Comparison of ENCODE assay signal across 7 mouse cellular contexts in genomic region chrX:107679203-107679602, GRCm38 (mm10). TPM values are rescaled to one million over a fixed set of nuclear protein-coding genes. Genes with fewer than 3 reads are reported as not detected.
DNase-seq lines count a peak whose midpoint lies in the region; ATAC-seq lines count a peak whose summit lies in the region.

No protein-coding gene starts in this region.

- H3K36me3 ChIP-seq in forebrain, embryonic 10.5 days (replicated peaks) = no peaks in the 10 kb centered on the region

- WGBS in forebrain, embryonic 10.5 days = 19% methylated on average over 10 of the region's 10 CpGs

- no peaks in the 10 kb centered on the region for H3K9me3 ChIP-seq in forebrain, embryonic 10.5 days

- no peak for ATAC-seq in erythroid progenitor cell, adult 5-6 weeks (replicated peaks; ENCODE audit: low FRiP score, poor library complexity, severe bottlenecking)

- no peaks in the 10 kb centered on the region for H3K4me1 ChIP-seq in forebrain, embryonic 10.5 days

- peak; percentile 0 for DNase-seq in lung, postnatal 14 days
- no peak for DNase-seq in lung, postnatal 36 days
- peak; percentile 19 for DNase-seq in forebrain, embryonic 10.5 days (ENCODE audit: extremely low spot score, low spot score)
- peak; percentile 8 to 16 for DNase-seq in kidney, postnatal 4 days
- DNase-seq in retina, embryonic 14.5 days (ENCODE audit: low spot score) = peak; percentile 16
- DNase-seq in lung, postnatal 10 days = no peak

- peaks cover 60% of the 10 kb centered on the region for H3K27me3 ChIP-seq in forebrain, embryonic 10.5 days (ENCODE audit: poor library complexity, severe bottlenecking)

- peak overlapping the region; percentile 41 for H3K4me3 ChIP-seq in forebrain, embryonic 10.5 days

- H3K27ac ChIP-seq in forebrain, embryonic 10.5 days = no peak overlapping the region

RNA-seq across cellular contexts. Expression of gene Tbx22, which starts 11.4 kb away (rescaled TPM):
- polyA plus RNA-seq in forebrain, embryonic 10.5 days (2016; fragmentation: Nextera tagmentation; extraction: Ambion mirVana) = 0.94 and 1.0 TPM in 2 replicates
- total RNA-seq in erythroid progenitor cell, adult 5-6 weeks (2015; ENCODE audit: low replicate concordance) = not detected in 2 replicates
- not detected in 2 replicates for total RNA-seq in erythroid progenitor cell, adult 5-6 weeks (2017; ENCODE audit: low replicate concordance)

Comparison
In these comparisons a context has a peak if more than half of its experiments do, and no peak if none do; other contexts are left out.
1. DNase-seq: peak in lung, postnatal 14 days (single experiment), forebrain, embryonic 10.5 days (single experiment), kidney, postnatal 4 days (2 of 2) and retina, embryonic 14.5 days (single experiment); none in lung, postnatal 36 days (single experiment) and lung, postnatal 10 days (single experiment).